Comparison of ENCODE assay signal across 14 mouse cellular contexts in genomic region chr3:30349279-30349678, GRCm38 (mm10).
DNase-seq lines count a peak whose midpoint lies in the region; ATAC-seq and TF ChIP-seq lines count a peak whose summit lies in the region.
"Had no signal": no experiment of that assay in that cellular context is flagged by ENCODE, and none has a peak within 500 bp of the region (broad histone marks: within the 10 kb centered on the region; RNA-seq: fewer than 3 reads in every experiment).

No protein-coding gene starts in this region.

- H3K4me3 ChIP-seq in lung, embryonic 14.5 days (ENCODE audit: low read depth, low read length) = no peak overlapping the region
- H3K4me3 ChIP-seq in forebrain, embryonic 16.5 days (replicated peaks; ENCODE audit: low read length) = no peak overlapping the region
- H3K4me3 ChIP-seq: embryonic facial prominence, embryonic 12.5 days; heart, embryonic 15.5 days; lung, embryonic 15.5 days had no signal

- no peaks in the 10 kb centered on the region for H3K36me3 ChIP-seq in lung, embryonic 14.5 days (ENCODE audit: insufficient read depth)
- H3K36me3 ChIP-seq in forebrain, embryonic 16.5 days (ENCODE audit: control insufficient read depth, insufficient read depth) = no peaks in the 10 kb centered on the region
- H3K36me3 ChIP-seq: embryonic facial prominence, embryonic 12.5 days; heart, embryonic 15.5 days; lung, embryonic 15.5 days had no signal

- H3K27ac ChIP-seq in lung, embryonic 14.5 days (ENCODE audit: low read depth) = no peak overlapping the region
- H3K27ac ChIP-seq in forebrain, embryonic 16.5 days (ENCODE audit: low read length) = no peak overlapping the region
- H3K27ac ChIP-seq: embryonic facial prominence, embryonic 12.5 days; heart, embryonic 15.5 days; lung, embryonic 15.5 days had no signal

- no peak overlapping the region for H3K4me2 ChIP-seq in lung, embryonic 14.5 days
- no peak overlapping the region for H3K4me2 ChIP-seq in forebrain, embryonic 16.5 days (ENCODE audit: low read length)
- H3K4me2 ChIP-seq: embryonic facial prominence, embryonic 12.5 days; heart, embryonic 15.5 days; lung, embryonic 15.5 days had no signal

- H3K27me3 ChIP-seq in lung, embryonic 14.5 days (ENCODE audit: insufficient read depth, low read length) = no peaks in the 10 kb centered on the region
- H3K27me3 ChIP-seq in forebrain, embryonic 16.5 days (replicated peaks; ENCODE audit: control insufficient read depth, insufficient read depth, low read length) = peaks cover 8% of the 10 kb centered on the region
- H3K27me3 ChIP-seq: embryonic facial prominence, embryonic 12.5 days; heart, embryonic 15.5 days; lung, embryonic 15.5 days had no signal

- H3K4me1 ChIP-seq in lung, embryonic 14.5 days (ENCODE audit: insufficient read depth) = no peaks in the 10 kb centered on the region
- peaks cover 4% of the 10 kb centered on the region for H3K4me1 ChIP-seq in forebrain, embryonic 16.5 days (replicated peaks; ENCODE audit: control insufficient read depth, insufficient read depth, low read length)
- H3K4me1 ChIP-seq: embryonic facial prominence, embryonic 12.5 days had no signal

- H3K9me3 ChIP-seq in lung, embryonic 14.5 days (ENCODE audit: low read depth, low read length) = no peaks in the 10 kb centered on the region
- H3K9me3 ChIP-seq in forebrain, embryonic 16.5 days (ENCODE audit: control insufficient read depth, low read length) = no peaks in the 10 kb centered on the region
- H3K9me3 ChIP-seq: embryonic facial prominence, embryonic 12.5 days; heart, embryonic 15.5 days; lung, embryonic 15.5 days had no signal

- peak; percentile 5 to 17 for DNase-seq in cerebellum, postnatal 14 days
- no peak for DNase-seq in cerebellum, adult 11 months
- DNase-seq in lung, embryonic 14.5 days = no peak
- no peak for DNase-seq in lung, postnatal 14 days
- peak; percentile 64 for DNase-seq in retina, embryonic 14.5 days (ENCODE audit: low spot score)
- no peak for DNase-seq in thymus, postnatal 4 days
- DNase-seq: adrenal gland, postnatal 14 days; kidney, postnatal 14 days; layer of hippocampus, postnatal 36 days had no signal

- WGBS in lung, embryonic 14.5 days = 60% methylated on average over 7 of the region's 7 CpGs
- WGBS in forebrain, embryonic 16.5 days = 5% methylated on average over 7 of the region's 7 CpGs

- 0 out of 2 replicates have a peak, but pooled peaks have one; percentile 5 for TF ChIP-seq CTCF in lung, embryonic 14.5 days (IDR thresholded peaks at IDR 0.05; ENCODE audit: low read depth)

- ATAC-seq in lung, embryonic 14.5 days (ENCODE audit: insufficient read depth) = no peak
- peak; percentile 54 for ATAC-seq in forebrain, embryonic 16.5 days
- ATAC-seq in megakaryocyte progenitor cell, adult 5-6 weeks (replicated peaks; ENCODE audit: poor library complexity) = no peak

- no peak overlapping the region for H3K9ac ChIP-seq in lung, embryonic 14.5 days
- H3K9ac ChIP-seq in forebrain, embryonic 16.5 days (replicated peaks; ENCODE audit: low read depth, low read length) = no peak overlapping the region
- H3K9ac ChIP-seq: embryonic facial prominence, embryonic 12.5 days; heart, embryonic 15.5 days; lung, embryonic 15.5 days had no signal

Comparison
In these comparisons a context has a peak if more than half of its experiments do, and no peak if none do; other contexts are left out.
1. DNase-seq: peak in cerebellum, postnatal 14 days (2 of 2) and retina, embryonic 14.5 days (single experiment); none in cerebellum, adult 11 months (single experiment), lung, embryonic 14.5 days (single experiment), lung, postnatal 14 days (single experiment) and thymus, postnatal 4 days (single experiment).